8 mouse cellular contexts compared by ENCODE assay signal in genomic region chr5:64968961-64969860, GRCm38 (mm10). TPM values are rescaled to one million over a fixed set of nuclear protein-coding genes. Genes with fewer than 3 reads are reported as not detected.
A peak's percentile ranks its signal among the peaks of the same experiment; 100 is the strongest.
DNase-seq lines count a peak whose midpoint lies in the region; ATAC-seq and TF ChIP-seq lines count a peak whose summit lies in the region.

No protein-coding gene starts in this region.

- peak; percentile 50 for TF ChIP-seq POLR2A in embryonic fibroblast, embryonic 13.5 days (IDR thresholded peaks at IDR 0.05; ENCODE audit: low read depth, low read length)

- peak overlapping the region; percentile 55 for H3K4me3 ChIP-seq in C2C12 (ENCODE audit: insufficient read depth, poor library complexity, severe bottlenecking)
- peak overlapping the region; percentile 86 for H3K4me3 ChIP-seq in embryonic fibroblast, embryonic 13.5 days (ENCODE audit: insufficient read depth, low read length)
- peak overlapping the region; percentile 69 for H3K4me3 ChIP-seq in hindbrain, embryonic 12.5 days
- H3K4me3 ChIP-seq in liver, embryonic 13.5 days (replicated peaks), result peak overlapping the region; percentile 65

- H3K36me3 ChIP-seq in C2C12 (ENCODE audit: control insufficient read depth, insufficient read depth), result peaks cover 8% of the 10 kb centered on the region
- no peaks in the 10 kb centered on the region for H3K36me3 ChIP-seq in hindbrain, embryonic 12.5 days
- no peaks in the 10 kb centered on the region for H3K36me3 ChIP-seq in liver, embryonic 13.5 days

- WGBS in hindbrain, embryonic 12.5 days, result 8% methylated on average over 12 of the region's 14 CpGs
- WGBS in liver, embryonic 13.5 days (ENCODE audit: insufficient replicate concordance), result 6% methylated on average over 14 of the region's 14 CpGs

- ATAC-seq in hindbrain, embryonic 12.5 days (ENCODE audit: low FRiP score), result peak; percentile 65; the same call in 1 of the 2 replicates
- peak; percentile 59 for ATAC-seq in liver, embryonic 13.5 days (ENCODE audit: low read depth)
- ATAC-seq in erythroid progenitor cell, adult 5-6 weeks (replicated peaks; ENCODE audit: low FRiP score, poor library complexity, severe bottlenecking), result no peak

- DNase-seq in Muller cell, postnatal 12 days (ENCODE audit: inconsistent ontology term), result peak; percentile 30
- peak; percentile 18 for DNase-seq in liver, embryonic 13.5 days
- peak; percentile 53 for DNase-seq in naive thymus-derived CD4-positive, alpha-beta T cell, adult 2 months (ENCODE audit: low read depth)
- no peak for DNase-seq in right cerebral cortex, postnatal 36 days (ENCODE audit: low spot score in 2 of 2)

- peak overlapping the region; percentile 74 for H3K9ac ChIP-seq in hindbrain, embryonic 12.5 days
- peak overlapping the region; percentile 69 for H3K9ac ChIP-seq in liver, embryonic 13.5 days

- H3K79me2 ChIP-seq in C2C12 (ENCODE audit: control insufficient read depth, insufficient read depth), result peaks cover 8% of the 10 kb centered on the region

- peak overlapping the region; percentile 80 for H3K27ac ChIP-seq in embryonic fibroblast, embryonic 13.5 days (ENCODE audit: insufficient read depth, low read length)
- H3K27ac ChIP-seq in hindbrain, embryonic 12.5 days, result no peak overlapping the region
- peak overlapping the region; percentile 39; the same call in 1 of the 2 replicates for H3K27ac ChIP-seq in liver, embryonic 13.5 days

- peak overlapping the region; percentile 69 for H3ac ChIP-seq in C2C12 (ENCODE audit: control insufficient read depth, insufficient read length, low read depth)

- peak overlapping the region; percentile 96 for H3K4me2 ChIP-seq in hindbrain, embryonic 12.5 days (replicated peaks)
- peak overlapping the region; percentile 77 for H3K4me2 ChIP-seq in liver, embryonic 13.5 days

- no peaks in the 10 kb centered on the region for H3K27me3 ChIP-seq in C2C12 (ENCODE audit: control insufficient read depth, insufficient read depth, insufficient read length)
- H3K27me3 ChIP-seq in hindbrain, embryonic 12.5 days, result peaks cover 15% of the 10 kb centered on the region
- peaks cover 16% of the 10 kb centered on the region for H3K27me3 ChIP-seq in liver, embryonic 13.5 days

- no peaks in the 10 kb centered on the region for H3K9me3 ChIP-seq in hindbrain, embryonic 12.5 days (replicated peaks)
- no peaks in the 10 kb centered on the region for H3K9me3 ChIP-seq in liver, embryonic 13.5 days (replicated peaks)

- TF ChIP-seq CTCF in C2C12 (IDR thresholded peaks at IDR 0.05; ENCODE audit: control insufficient read depth, insufficient read depth, insufficient read length), result no peak
- no peak for TF ChIP-seq CTCF in embryonic fibroblast, embryonic 13.5 days (IDR thresholded peaks at IDR 0.05; ENCODE audit: borderline replicate concordance, insufficient read depth, low read length)

- H3K79me3 ChIP-seq in C2C12 (ENCODE audit: low read depth), result no peaks in the 10 kb centered on the region

- H3K4me1 ChIP-seq in embryonic fibroblast, embryonic 13.5 days (ENCODE audit: control insufficient read depth, insufficient read depth, low read length), result 0 out of 2 replicates have a peak, but pooled peaks cover 6% of the 10 kb centered on the region
- H3K4me1 ChIP-seq in hindbrain, embryonic 12.5 days, result peaks cover 15% of the 10 kb centered on the region
- H3K4me1 ChIP-seq in liver, embryonic 13.5 days (replicated peaks), result peaks cover 10% of the 10 kb centered on the region; the same call in 1 of the 2 replicates

TF ChIP-seq in C2C12, 6 proteins besides CTCF, POLR2A, EP300 and RAD21:
- no peak for TF ChIP-seq FOSL1 (IDR thresholded peaks at IDR 0.05; ENCODE audit: insufficient read depth, low read length, poor library complexity, severe bottlenecking)
- TF ChIP-seq MYOD1 (IDR thresholded peaks at IDR 0.05; ENCODE audit: control insufficient read depth, insufficient read length, low read depth), result no peak

RNA-seq across cellular contexts. Expression of gene Fam114a1, which starts 0.7 kb away (rescaled TPM):
- 14.0 TPM for polyA plus RNA-seq in C2C12 (2012; fragmentation: generic; extraction: Trizol)
- 153 and 177 TPM in 2 replicates for polyA plus RNA-seq in embryonic fibroblast, embryonic 13.5 days (2011; ENCODE audit: insufficient read length, low read depth, missing spikeins)
- 27.9 and 31.9 TPM in 2 replicates for polyA plus RNA-seq in hindbrain, embryonic 12.5 days (2016; fragmentation: Nextera tagmentation; extraction: Ambion mirVana)
- polyA plus RNA-seq in liver, embryonic 13.5 days (2015; fragmentation: Nextera tagmentation; extraction: Ambion mirVana), result 12.3 and 14.7 TPM in 2 replicates
- 2.5 TPM in 1 of 2 replicates, not detected in the other for total RNA-seq in erythroid progenitor cell, adult 5-6 weeks (2015; ENCODE audit: low replicate concordance)
- total RNA-seq in erythroid progenitor cell, adult 5-6 weeks (2017; ENCODE audit: low replicate concordance), result 1.5 and 1.8 TPM in 2 replicates

RNA-seq across cellular contexts. Expression of gene Tlr6, which starts 9.3 kb away (rescaled TPM):
- 0.87 TPM for polyA plus RNA-seq in C2C12 (2012; fragmentation: generic; extraction: Trizol)
- 2.3 and 2.8 TPM in 2 replicates for polyA plus RNA-seq in embryonic fibroblast, embryonic 13.5 days (2011; ENCODE audit: insufficient read length, low read depth, missing spikeins)
- 0.96 and 1.1 TPM in 2 replicates for polyA plus RNA-seq in hindbrain, embryonic 12.5 days (2016; fragmentation: Nextera tagmentation; extraction: Ambion mirVana)
- polyA plus RNA-seq in liver, embryonic 13.5 days (2015; fragmentation: Nextera tagmentation; extraction: Ambion mirVana), result 0.37 and 0.40 TPM in 2 replicates
- total RNA-seq in erythroid progenitor cell, adult 5-6 weeks (2015; ENCODE audit: low replicate concordance), result 10.9 TPM in 1 of 2 replicates, not detected in the other
- 0.51 TPM in 1 of 2 replicates, not detected in the other for total RNA-seq in erythroid progenitor cell, adult 5-6 weeks (2017; ENCODE audit: low replicate concordance)

RNA-seq across cellular contexts. Expression of gene Tlr1, which starts 35.8 kb away (rescaled TPM):
- 0.01 TPM for polyA plus RNA-seq in C2C12 (2012; fragmentation: generic; extraction: Trizol)
- polyA plus RNA-seq in embryonic fibroblast, embryonic 13.5 days (2011; ENCODE audit: insufficient read length, low read depth, missing spikeins), result 0.23 and 1.1 TPM in 2 replicates
- polyA plus RNA-seq in hindbrain, embryonic 12.5 days (2016; fragmentation: Nextera tagmentation; extraction: Ambion mirVana), result 0.53 and 0.62 TPM in 2 replicates
- polyA plus RNA-seq in liver, embryonic 13.5 days (2015; fragmentation: Nextera tagmentation; extraction: Ambion mirVana), result 0.71 and 0.95 TPM in 2 replicates
- total RNA-seq in erythroid progenitor cell, adult 5-6 weeks (2015; ENCODE audit: low replicate concordance), result 2.9 and 6.5 TPM in 2 replicates
- total RNA-seq in erythroid progenitor cell, adult 5-6 weeks (2017; ENCODE audit: low replicate concordance), result 0.64 and 2.4 TPM in 2 replicates

Comparison
In these comparisons a context has a peak if more than half of its experiments do, and no peak if none do; other contexts are left out.
1. DNase-seq: peak in Muller cell, postnatal 12 days (single experiment), liver, embryonic 13.5 days (single experiment) and naive thymus-derived CD4-positive, alpha-beta T cell, adult 2 months (single experiment); none in right cerebral cortex, postnatal 36 days (0 of 2).
2. Peak in every context shown above with its lines, with median percentiles within 50 percentile points of each other: H3K4me3 ChIP-seq.